Comparison of ENCODE assay signal across 10 mouse cellular contexts in the genomic region with DNA sequence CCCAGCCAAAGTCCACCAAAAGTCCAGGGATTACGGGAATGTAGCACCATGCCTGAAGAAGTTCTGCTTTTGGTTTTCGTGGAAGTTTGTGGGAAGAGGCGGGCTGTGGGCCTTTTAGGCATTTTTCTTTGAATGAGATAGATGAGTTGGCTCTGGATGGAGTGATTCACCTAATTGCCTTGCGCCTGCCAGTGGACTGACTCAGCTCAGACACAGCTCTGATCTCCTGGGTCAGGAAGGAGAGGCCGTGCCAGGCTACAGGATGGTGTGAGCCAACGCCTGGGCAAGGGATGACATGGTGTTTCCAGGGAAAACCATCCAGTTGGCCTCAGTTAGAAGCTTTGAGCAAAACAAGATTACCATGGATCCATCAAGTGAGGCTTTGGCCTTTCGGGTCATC. TPM values are rescaled to one million over a fixed set of nuclear protein-coding genes. Genes with fewer than 3 reads are reported as not detected.
DNase-seq lines count a peak whose midpoint lies in the region.
"Had no signal": no experiment of that assay in that cellular context is flagged by ENCODE, and none has a peak within 500 bp of the region (broad histone marks: within the 10 kb centered on the region; RNA-seq: fewer than 3 reads in every experiment).

No protein-coding gene starts in this region.

- peak; percentile 19 for DNase-seq in gastrocnemius, postnatal 10 days
- DNase-seq in gastrocnemius, postnatal 4 days (ENCODE audit: low spot score in 2 of 2), result no peak
- peak; percentile 97 for DNase-seq in 3T3-L1 (ENCODE audit: low read depth, low spot score)
- peak; percentile 11 for DNase-seq in R1 (ENCODE audit: low read depth, low spot score)
- peak; percentile 66 for DNase-seq in cerebellum, postnatal 14 days
- DNase-seq in retina, embryonic 14.5 days (ENCODE audit: low spot score), result no peak
- no peak for DNase-seq in left cerebral cortex, adult 9 months (ENCODE audit: low spot score in 2 of 2)
- DNase-seq in kidney, postnatal 14 days, result no peak
- DNase-seq: thymus, postnatal 25 days had no signal

RNA-seq across cellular contexts. Expression of gene Plaur, which starts 8.1 kb away (rescaled TPM):
- 1 to 10 TPM; 2.0 to 3.0 TPM for total RNA-seq in gastrocnemius, postnatal 10 days (2021)
- 1 to 10 TPM; 2.5 to 3.7 TPM for total RNA-seq in gastrocnemius, postnatal 4 days (2021)

RNA-seq across cellular contexts. Expression of gene Cadm4, which starts 11.5 kb away (rescaled TPM):
- total RNA-seq in gastrocnemius, postnatal 10 days (2021), result 10 to 100 TPM; 14.7 to 17.4 TPM
- 10 to 100 TPM; 18.6 to 21.3 TPM for total RNA-seq in gastrocnemius, postnatal 4 days (2021)

RNA-seq across cellular contexts. Expression of gene Irgc1, which starts 18.3 kb away (rescaled TPM):
- total RNA-seq in gastrocnemius, postnatal 10 days (2021), result under 1 TPM in 1 of 2 experiments, not detected in 1; 0.21 TPM
- under 1 TPM; 0.26 to 0.52 TPM for total RNA-seq in gastrocnemius, postnatal 4 days (2021)

RNA-seq across cellular contexts. Expression of gene Zfp428, which starts 36.5 kb away (rescaled TPM):
- total RNA-seq in gastrocnemius, postnatal 10 days (2021), result 10 to 100 TPM; 11.4 to 11.6 TPM
- 10 to 100 TPM; 12.6 to 15.9 TPM for total RNA-seq in gastrocnemius, postnatal 4 days (2021)

RNA-seq across cellular contexts. Expression of gene AC161166.1, which starts 41.9 kb away (rescaled TPM):
- total RNA-seq in gastrocnemius, postnatal 10 days (2021), result not detected
- total RNA-seq in gastrocnemius, postnatal 4 days (2021), result not detected
- total RNA-seq: left cerebral cortex, postnatal 14 days had no signal

Comparison
In these comparisons a context has a peak if more than half of its experiments do, and no peak if none do; other contexts are left out.
1. DNase-seq: peak in gastrocnemius, postnatal 10 days (single experiment), 3T3-L1 (single experiment), R1 (single experiment) and cerebellum, postnatal 14 days (2 of 2); none in gastrocnemius, postnatal 4 days (0 of 2), retina, embryonic 14.5 days (single experiment), left cerebral cortex, adult 9 months (0 of 2) and kidney, postnatal 14 days (single experiment).